Mouse (Mus musculus) heart, embryonic 14.5 days (tissue): ENCODE data around the gene Olfr1341. TPM values are rescaled to one million over a fixed set of nuclear protein-coding genes. Genes with fewer than 3 reads are reported as not detected.

Source experiments
- ATAC-seq: fragments of 200-750 bp; cut with Nextera tagmentation; 2 replicates; pipeline ENCODE4 v1.8.0; 2017; ENCODE audit warnings: low read depth, moderate TSS enrichment; ENCODE audit not compliant: insufficient number of reproducible peaks, insufficient read depth, low FRiP score
- H3K27ac ChIP-seq, 2 experiments: fragments of 200-500 bp in 1 of 2; fragments of 300-500 bp in 1 of 2; sonication (generic) in 1 of 2; replicated peaks in 1 of 2; 2 replicates each; pipeline ENCODE4 v1.5.1; 2012 to 2014; ENCODE audit warnings: low read depth in 2 of 2, low read length in 2 of 2, control low read depth in 1 of 2, mild to moderate bottlenecking in 1 of 2, mixed read lengths in 1 of 2; ENCODE audit not compliant: control insufficient read depth in 1 of 2, insufficient read depth in 1 of 2
- H3K27me3 ChIP-seq: fragments of 300-500 bp; sonication (generic); 2 replicates; pipeline ENCODE4 v1.6.1; 2014; ENCODE audit warnings: mild to moderate bottlenecking, low read length, control low read depth; ENCODE audit not compliant: control insufficient read depth, insufficient read depth
- H3K36me3 ChIP-seq: fragments of 300-500 bp; sonication (generic); 2 replicates; pipeline ENCODE4 v1.6.1; 2014; ENCODE audit warnings: mild to moderate bottlenecking, control low read depth, low read length, mixed read lengths; ENCODE audit not compliant: control insufficient read depth, insufficient read depth
- H3K4me1 ChIP-seq, 2 experiments: fragments of 200-500 bp in 1 of 2; fragments of 300-500 bp in 1 of 2; sonication (generic) in 1 of 2; 2 replicates each; pipeline ENCODE4 v1.6.1; 2012 to 2014; ENCODE audit warnings: low read length in 2 of 2, control low read depth in 1 of 2, mixed read lengths in 1 of 2; ENCODE audit not compliant: control insufficient read depth in 2 of 2, insufficient read depth in 2 of 2
- H3K4me2 ChIP-seq: fragments of 300-500 bp; sonication (generic); 2 replicates; pipeline ENCODE4 v1.6.1; 2014; ENCODE audit warnings: mild to moderate bottlenecking, low read length
- H3K4me3 ChIP-seq, 2 experiments: fragments of 200-500 bp in 1 of 2; fragments of 300-500 bp in 1 of 2; sonication (generic) in 1 of 2; 2 replicates each; pipeline ENCODE4 v1.5.1; 2012 to 2014; ENCODE audit warnings: low read length in 2 of 2, mild to moderate bottlenecking in 2 of 2, control low read depth in 1 of 2, low read depth in 1 of 2, moderate library complexity in 1 of 2; ENCODE audit not compliant: control insufficient read depth in 1 of 2, insufficient read depth in 1 of 2
- H3K9ac ChIP-seq: fragments of 300-500 bp; sonication (generic); 2 replicates; pipeline ENCODE4 v1.6.1; 2014; ENCODE audit warnings: mild to moderate bottlenecking, low read length
- H3K9me3 ChIP-seq: fragments of 300-500 bp; sonication (generic); 2 replicates; pipeline ENCODE4 v1.6.1; 2016; ENCODE audit warnings: low read length, control low read depth; ENCODE audit not compliant: control insufficient read depth
- WGBS: fragments of 180-500 bp; shearing (Covaris S2); extraction: QIAGEN DNeasy Blood & Tissue Kit; methylation state at CpG from one replicate; pipeline ENCODE4 v1.1.7; 2014; 5-methylcytosine and 5-hydroxymethylcytosine counted together
- polyA plus RNA-seq: library from polyadenylated mRNA; unstranded; fragments of >200 nt; fragmentation: Nextera tagmentation; extraction: Ambion mirVana; gene quantifications from 2 replicates; pipeline ENCODE4 v1.2.1, GENCODE M21; 2014

Gene Olfr1341
- polyA plus RNA-seq = not detected in 2 replicates

GRCm38 (mm10) chr4:118703223-118703622, at the start of gene Olfr1341:
Gene Olfr1341, plus strand, starts transcription at chr4:118703523.
- Histone ChIP-seq H3K4me3 (no peak within 1 kb of the TSS), H3K4me1 (no peaks in the 10 kb centered on the region), H3K9ac (no peak within 1 kb of the TSS), H3K27me3 (no peaks in the 10 kb centered on the region), H3K4me2 (no peak within 1 kb of the TSS), H3K36me3 (no peaks in the 10 kb centered on the region), H3K27ac (no peak within 1 kb of the TSS), H3K9me3 (no peaks in the 10 kb centered on the region)
- ATAC-seq = no peak
- WGBS = 65% methylated on average over 3 of the region's 3 CpGs

- Histone ChIP-seq H3K36me3 (no peaks in the 10 kb centered on the region), H3K27ac (no peak within 1 kb of the TSS), H3K9ac (no peak within 1 kb of the TSS), H3K4me3 (no peak within 1 kb of the TSS), H3K27me3 (peaks cover 2% of the 10 kb centered on the region; the same call in 1 of the 2 replicates), H3K4me1 (no peaks in the 10 kb centered on the region), H3K4me2 (no peak within 1 kb of the TSS), H3K9me3 (no peaks in the 10 kb centered on the region)
- ATAC-seq = no peak
Observed at GRCm38 (mm10) chr4:118658652-118659051, 44.7 kb upstream of the Olfr1341 start, which contains the start of gene Olfr62. Gene Olfr62, plus strand, starts transcription at chr4:118658952.

- H3K36me3 ChIP-seq = no peaks in the 10 kb centered on the region
- no peak overlapping the region for H3K4me2 ChIP-seq
- H3K4me1 ChIP-seq = no peaks in the 10 kb centered on the region; a peak in 1 of 4 replicates
- H3K4me3 ChIP-seq = no peak overlapping the region
- H3K9ac ChIP-seq = no peak overlapping the region
- no peak overlapping the region for H3K27ac ChIP-seq
- 9% methylated on average over 2 of the region's 2 CpGs for WGBS
- H3K27me3 ChIP-seq = no peaks in the 10 kb centered on the region
- H3K9me3 ChIP-seq = no peaks in the 10 kb centered on the region
- no peak for ATAC-seq
Observed at GRCm38 (mm10) chr4:118687086-118687485, 16.2 kb upstream of the Olfr1341 start.

DNA sequence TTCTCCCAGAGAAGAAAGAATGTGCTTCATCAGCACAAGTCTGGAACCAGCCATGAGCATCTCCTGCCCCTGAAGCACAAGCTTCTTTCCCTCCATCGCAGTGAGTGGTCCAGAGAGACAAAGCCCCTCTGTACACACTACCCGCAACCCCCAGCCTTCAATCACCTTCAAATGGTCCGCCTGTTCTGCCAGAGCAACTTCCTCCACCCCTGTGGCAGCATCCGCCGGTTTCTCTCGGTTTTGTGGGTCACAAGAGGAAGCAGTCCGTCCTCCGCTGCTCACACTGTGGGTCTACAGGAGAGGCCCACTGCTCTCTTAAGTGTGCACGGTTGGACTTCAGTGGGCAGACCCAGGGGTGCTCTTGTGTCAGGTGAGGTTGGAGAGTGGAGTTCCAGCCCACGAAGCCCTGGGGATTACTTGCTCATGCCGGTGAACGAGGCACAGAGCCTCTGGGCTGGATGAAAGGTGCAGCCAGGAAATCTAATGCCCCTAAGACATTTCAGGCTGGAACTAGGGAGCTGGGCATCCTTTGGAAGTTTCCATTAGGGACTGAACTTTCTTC, 10.8 kb upstream of the Olfr1341 start, which contains the start of gene Olfr1342:
Olfr1342 (minus strand) TSS at position 345 of the 562 bp plus-strand sequence.
- H3K27ac ChIP-seq = no peak within 1 kb of the TSS
- H3K4me3 ChIP-seq = no peak within 1 kb of the TSS
- no peak within 1 kb of the TSS for H3K4me2 ChIP-seq
- no peaks in the 10 kb centered on the region for H3K9me3 ChIP-seq
- H3K4me1 ChIP-seq = no peaks in the 10 kb centered on the region
- H3K9ac ChIP-seq = no peak within 1 kb of the TSS
- no peak for ATAC-seq
- H3K36me3 ChIP-seq = no peaks in the 10 kb centered on the region
- 54% methylated on average over 12 of the region's 12 CpGs for whole genome bisulfite sequencing
- no peaks in the 10 kb centered on the region for H3K27me3 ChIP-seq

DNA sequence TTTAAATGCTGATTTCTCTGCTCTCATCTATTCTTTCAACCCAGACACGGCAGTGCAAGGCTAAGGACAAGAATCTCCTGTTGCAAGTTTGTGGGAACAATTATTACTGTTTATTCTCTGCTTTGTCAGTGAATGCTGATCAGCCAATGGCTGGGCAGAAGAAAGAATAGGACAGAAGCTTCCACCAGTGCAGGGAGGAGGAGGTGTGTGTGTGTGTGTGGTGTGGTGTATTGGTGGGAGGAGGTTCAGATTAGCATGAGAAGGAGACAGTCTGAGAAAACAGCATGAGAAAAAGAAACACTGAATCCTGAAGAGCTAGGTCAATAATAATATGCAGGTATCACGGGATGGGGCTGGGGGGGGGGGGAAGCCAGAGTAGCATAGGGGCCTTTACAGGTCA, 9.5 kb upstream of the Olfr1341 start:
- Histone ChIP-seq H3K36me3 (no peaks in the 10 kb centered on the region), H3K4me2 (no peak overlapping the region), H3K4me1 (no peaks in the 10 kb centered on the region), H3K9me3 (no peaks in the 10 kb centered on the region), H3K4me3 (no peak overlapping the region), H3K9ac (no peak overlapping the region), H3K27ac (no peak overlapping the region), H3K27me3 (no peaks in the 10 kb centered on the region)
- WGBS = 63% methylated on average over 2 of the region's 2 CpGs
- ATAC-seq = no peak

GRCm38 (mm10) chr4:118708086-118708485, 4.8 kb downstream of the Olfr1341 start:
- Histone ChIP-seq H3K4me3 (no peak overlapping the region), H3K4me2 (no peak overlapping the region), H3K4me1 (no peaks in the 10 kb centered on the region), H3K27me3 (no peaks in the 10 kb centered on the region), H3K36me3 (no peaks in the 10 kb centered on the region), H3K9ac (no peak overlapping the region), H3K9me3 (no peaks in the 10 kb centered on the region), H3K27ac (no peak overlapping the region)
- ATAC-seq = no peak
- WGBS = 73% methylated on average over 5 of the region's 5 CpGs

DNA sequence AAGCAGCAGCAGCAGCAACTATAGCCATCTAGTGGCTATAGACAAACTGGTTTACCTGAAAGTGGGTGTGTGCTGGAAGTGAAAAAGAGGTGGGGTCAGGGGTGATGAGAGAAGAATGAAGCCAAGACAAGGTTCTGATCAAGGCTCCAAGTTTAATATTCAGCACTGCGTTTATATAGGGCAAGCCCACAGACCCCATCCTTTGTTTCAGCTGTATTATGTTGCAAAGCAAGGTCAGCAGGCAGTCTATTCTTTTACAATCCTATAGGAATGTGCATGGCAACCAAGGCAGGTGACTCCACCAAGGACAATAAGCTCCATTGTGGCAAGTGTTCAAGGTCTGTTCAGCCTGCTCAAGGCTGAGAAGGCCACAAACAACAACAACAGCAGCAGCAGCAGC, 8.3 kb downstream of the Olfr1341 start:
- Histone ChIP-seq H3K27ac (no peak overlapping the region), H3K9me3 (no peaks in the 10 kb centered on the region), H3K27me3 (no peaks in the 10 kb centered on the region), H3K4me2 (no peak overlapping the region), H3K9ac (no peak overlapping the region), H3K36me3 (no peaks in the 10 kb centered on the region), H3K4me3 (no peak overlapping the region), H3K4me1 (no peaks in the 10 kb centered on the region)
- no peak for ATAC-seq
- 43% methylated on average over 1 of the region's 1 CpGs for WGBS

DNA sequence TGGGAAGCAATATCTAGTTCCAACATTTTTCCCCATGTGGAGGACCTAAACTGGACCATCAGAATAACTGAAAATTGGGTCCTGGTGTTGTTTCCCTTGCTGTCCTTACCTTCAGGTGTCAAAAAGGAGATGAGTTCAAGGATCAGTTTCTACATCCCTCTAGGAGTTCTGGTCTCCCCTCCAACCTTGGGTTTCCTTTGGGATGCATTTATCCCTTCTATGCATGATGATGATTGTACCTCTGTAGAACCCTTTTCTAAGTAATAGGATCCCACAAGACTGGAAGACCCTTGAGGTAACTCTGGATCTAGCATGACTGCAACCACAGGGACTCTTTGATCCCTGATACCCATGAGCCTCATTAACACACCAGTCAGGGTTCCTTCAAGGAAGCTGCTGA, 16.5 kb downstream of the Olfr1341 start, which contains the start of gene Olfr1340:
Olfr1340 (plus strand) TSS at position 301 of the 400 bp plus-strand sequence.
- H3K27me3 ChIP-seq = no peaks in the 10 kb centered on the region
- H3K9me3 ChIP-seq = no peaks in the 10 kb centered on the region
- H3K4me3 ChIP-seq = no peak within 1 kb of the TSS
- no peak within 1 kb of the TSS for H3K4me2 ChIP-seq
- H3K4me1 ChIP-seq = no peaks in the 10 kb centered on the region
- no peak within 1 kb of the TSS for H3K9ac ChIP-seq
- ATAC-seq = no peak
- no peaks in the 10 kb centered on the region for H3K36me3 ChIP-seq
- H3K27ac ChIP-seq = no peak within 1 kb of the TSS
